8 mouse cellular contexts compared by ENCODE assay signal in genomic region chr2:171493741-171494140, GRCm38 (mm10).
DNase-seq lines count a peak whose midpoint lies in the region; ATAC-seq and TF ChIP-seq lines count a peak whose summit lies in the region.

No protein-coding gene starts in this region.

- no peak for ATAC-seq in intestine, postnatal 0 days
- no peak for ATAC-seq in intestine, embryonic 16.5 days
- no peak for ATAC-seq in Patski
- ATAC-seq in inflammation-experienced regulatory T-cells, adult 6 months = no peak

- no peak for DNase-seq in Patski (ENCODE audit: low read depth, low spot score)
- DNase-seq in brain, adult 2 months (ENCODE audit: low read depth, low spot score) = peak; percentile 53
- peak; percentile 8 to 23 for DNase-seq in gastrocnemius, postnatal 36 days
- peak; percentile 81 for DNase-seq in limb, embryonic 10.5 days (ENCODE audit: low spot score)
- peak; percentile 74 for DNase-seq in right cerebral cortex, postnatal 14 days

- WGBS in intestine, postnatal 0 days = 32% methylated on average over 12 of the region's 12 CpGs
- WGBS in intestine, embryonic 16.5 days = 43% methylated on average over 12 of the region's 12 CpGs
- 38% methylated on average over 12 of the region's 12 CpGs for WGBS in limb, embryonic 10.5 days

- no peaks in the 10 kb centered on the region for H3K9me3 ChIP-seq in intestine, postnatal 0 days (ENCODE audit: control insufficient read depth)
- H3K9me3 ChIP-seq in intestine, embryonic 16.5 days (ENCODE audit: control insufficient read depth, low read length) = no peaks in the 10 kb centered on the region
- no peaks in the 10 kb centered on the region for H3K9me3 ChIP-seq in limb, embryonic 10.5 days (replicated peaks)

- POLR2A ChIA-PET in Patski (lab: Charles Lee) = no interaction called here

- CTCF ChIA-PET in Patski (lab: Charles Lee) = no interaction called here

- H3K4me1 ChIP-seq in intestine, postnatal 0 days (replicated peaks; ENCODE audit: control insufficient read depth, insufficient read depth, low read length) = no peaks in the 10 kb centered on the region
- H3K4me1 ChIP-seq in intestine, embryonic 16.5 days (ENCODE audit: control insufficient read depth, insufficient read depth, low read length) = no peaks in the 10 kb centered on the region
- H3K4me1 ChIP-seq in limb, embryonic 10.5 days = peaks cover 9% of the 10 kb centered on the region

- in situ Hi-C loops in Patski (cut with MboI; ENCODE audit: low pct_unique_long_range_greater_than_20kb) = no loop called here

- no peak overlapping the region for H3K9ac ChIP-seq in intestine, postnatal 0 days (ENCODE audit: low read depth, low read length)
- H3K9ac ChIP-seq in intestine, embryonic 16.5 days (ENCODE audit: low read depth, low read length) = no peak overlapping the region

- no peak overlapping the region for H3K4me3 ChIP-seq in intestine, postnatal 0 days (ENCODE audit: low read depth, low read length)
- H3K4me3 ChIP-seq in intestine, embryonic 16.5 days (ENCODE audit: low read length) = no peak overlapping the region
- H3K4me3 ChIP-seq in limb, embryonic 10.5 days = no peak overlapping the region

- H3K36me3 ChIP-seq in intestine, postnatal 0 days (ENCODE audit: control insufficient read depth, insufficient read depth) = no peaks in the 10 kb centered on the region
- H3K36me3 ChIP-seq in intestine, embryonic 16.5 days (ENCODE audit: control insufficient read depth, insufficient read depth, low read length) = no peaks in the 10 kb centered on the region
- H3K36me3 ChIP-seq in limb, embryonic 10.5 days = no peaks in the 10 kb centered on the region

- no peaks in the 10 kb centered on the region for H3K27me3 ChIP-seq in intestine, postnatal 0 days (replicated peaks; ENCODE audit: control insufficient read depth, insufficient read depth, low read length)
- H3K27me3 ChIP-seq in intestine, embryonic 16.5 days (replicated peaks; ENCODE audit: control insufficient read depth, insufficient read depth, low read length) = no peaks in the 10 kb centered on the region
- no peaks in the 10 kb centered on the region for H3K27me3 ChIP-seq in Patski
- no peaks in the 10 kb centered on the region for H3K27me3 ChIP-seq in limb, embryonic 10.5 days (ENCODE audit: low read depth, poor library complexity, severe bottlenecking)

- TF ChIP-seq CTCF in intestine, postnatal 0 days (IDR thresholded peaks at IDR 0.05; ENCODE audit: low read depth) = peak; percentile 79
- peak; percentile 32 for TF ChIP-seq CTCF in Patski (IDR thresholded peaks at IDR 0.05)

- no peak overlapping the region for H3K4me2 ChIP-seq in intestine, postnatal 0 days (replicated peaks; ENCODE audit: low read depth)
- no peak overlapping the region for H3K4me2 ChIP-seq in intestine, embryonic 16.5 days (ENCODE audit: low read depth, low read length)

- intact Hi-C loops in gastrocnemius, postnatal 36 days (cut with DNase I) = no loop called here

- H3K27ac ChIP-seq in intestine, postnatal 0 days (ENCODE audit: low read depth, low read length) = no peak overlapping the region
- H3K27ac ChIP-seq in intestine, embryonic 16.5 days (ENCODE audit: low read length) = no peak overlapping the region
- H3K27ac ChIP-seq in limb, embryonic 10.5 days = no peak overlapping the region
